Mouse (Mus musculus) B cell, adult 67 days (primary cell): ENCODE results near the gene Insl6. TPM values are rescaled to one million over a fixed set of nuclear protein-coding genes. Genes with fewer than 3 reads are reported as not detected.

Source experiments
- total RNA-seq, 2 experiments: library from RNA; stranded (reverse); gene quantifications; 4 replicates each; pipeline ENCODE4 v1.2.4; 2023

The Insl6 gene
- total RNA-seq = 1 to 10 TPM; 2.8 to 3.9 TPM

GRCm38 (mm10) chr19:29325053-29325851 is at the start of gene Insl6:
TSS of gene Insl6 (minus strand) at chr19:29325356.

GRCm38 (mm10) chr19:29366969-29367622 is 41.9 kb upstream of the Insl6 start, which contains the start of the genes Plgrkt and Cd274:
TSS of gene Plgrkt (minus strand) at chr19:29367390.
TSS of gene Cd274 (plus strand) at chr19:29367455.

GRCm38 (mm10) chr19:29334068-29334745 is 9.1 kb upstream of the Insl6 start, which contains the start of gene Rln1:
TSS of gene Rln1 (minus strand) at chr19:29334670.

Other genes with a start within 250 kb of the Insl6 start
- gene Rcl1, start 224.0 kb downstream of the Insl6 start, total RNA-seq = 10 to 100 TPM; 19.5 to 21.5 TPM
- gene Jak2, start 73.5 kb downstream of the Insl6 start, total RNA-seq = 10 to 100 TPM; 58.3 to 61.4 TPM
- gene Rln1, start 9.3 kb upstream of the Insl6 start, total RNA-seq = not detected
- 100 to 1,000 TPM; 145 to 161 TPM for gene Plgrkt, start 42.0 kb upstream of the Insl6 start, total RNA-seq
- gene Cd274, start 42.1 kb upstream of the Insl6 start, total RNA-seq = 100 to 1,000 TPM in 1 of 2 experiments, 10 to 100 TPM in 1; 80.5 to 102 TPM
- 1 to 10 TPM; 6.5 to 8.8 TPM for gene Pdcd1lg2, start 85.6 kb upstream of the Insl6 start, total RNA-seq
- gene Ric1, start 196.9 kb upstream of the Insl6 start, total RNA-seq = 10 to 100 TPM; 49.9 to 58.2 TPM